Comparison of ENCODE assay signal across 17 mouse cellular contexts in the genomic region with DNA sequence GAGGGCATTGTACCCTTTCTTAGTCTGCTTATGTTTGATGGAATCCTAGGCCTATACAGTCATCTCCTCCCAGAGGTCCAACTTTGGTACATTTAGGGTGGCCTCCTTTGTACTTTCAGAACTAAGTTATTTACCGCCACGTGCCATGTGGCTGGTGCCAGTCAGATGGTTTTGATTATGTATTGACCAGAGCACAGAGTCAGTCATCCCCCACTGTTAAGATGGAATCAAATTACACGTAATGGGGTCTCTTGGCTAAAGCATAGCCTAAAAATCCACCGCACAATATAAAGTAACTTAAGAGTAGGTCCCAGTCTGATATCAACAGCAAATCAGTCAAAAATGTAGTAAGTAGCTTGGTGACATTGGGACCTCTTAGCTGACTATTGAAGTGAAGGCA.
"Had no signal": no experiment of that assay in that cellular context is flagged by ENCODE, and none has a peak within 500 bp of the region (broad histone marks: within the 10 kb centered on the region; RNA-seq: fewer than 3 reads in every experiment).

No protein-coding gene starts in this region.

- H3K27ac ChIP-seq: kidney, postnatal 0 days; layer of hippocampus, adult 2 months; limb, embryonic 12.5 days; liver, embryonic 13.5 days; midbrain, embryonic 10.5 days; midbrain, embryonic 13.5 days; stomach, embryonic 15.5 days had no signal

- H3K4me1 ChIP-seq: liver, embryonic 13.5 days; megakaryocyte, embryonic 14.5 days; midbrain, embryonic 10.5 days; midbrain, embryonic 13.5 days; stomach, embryonic 15.5 days had no signal

- DNase-seq: kidney, adult 2 months; kidney, postnatal 25 days; layer of hippocampus, adult 9-11 months; liver, embryonic 13.5 days; lung, embryonic 14.5 days; right cerebral cortex, adult 18-20 months; right cerebral cortex, postnatal 14 days; right cerebral cortex, postnatal 4 days; thymus, postnatal 25 days had no signal

- H3K4me3 ChIP-seq: layer of hippocampus, adult 2 months; limb, embryonic 12.5 days; liver, embryonic 13.5 days; megakaryocyte, embryonic 14.5 days; midbrain, embryonic 10.5 days; midbrain, embryonic 13.5 days; stomach, embryonic 15.5 days had no signal

- H3K9ac ChIP-seq: limb, embryonic 12.5 days; liver, embryonic 13.5 days; lung, embryonic 14.5 days; midbrain, embryonic 13.5 days; stomach, embryonic 15.5 days had no signal

- H3K9me3 ChIP-seq: limb, embryonic 12.5 days; liver, embryonic 13.5 days; midbrain, embryonic 10.5 days; midbrain, embryonic 13.5 days; stomach, embryonic 15.5 days had no signal

- H3K27me3 ChIP-seq: limb, embryonic 12.5 days; liver, embryonic 13.5 days; megakaryocyte, embryonic 14.5 days; midbrain, embryonic 13.5 days; stomach, embryonic 15.5 days had no signal

- ATAC-seq: lung, postnatal 0 days; midbrain, embryonic 13.5 days had no signal

- H3K36me3 ChIP-seq: limb, embryonic 12.5 days; liver, embryonic 13.5 days; midbrain, embryonic 10.5 days; midbrain, embryonic 13.5 days; stomach, embryonic 15.5 days had no signal

- H3K4me2 ChIP-seq: limb, embryonic 12.5 days; liver, embryonic 13.5 days; lung, embryonic 14.5 days; midbrain, embryonic 13.5 days; stomach, embryonic 15.5 days had no signal
